Mouse (Mus musculus) hindbrain, embryonic 11.5 days (tissue): ENCODE measurements around the gene Sik3. TPM values are rescaled to one million over a fixed set of nuclear protein-coding genes. Genes with fewer than 3 reads are reported as not detected.

Experiments used
- ATAC-seq: fragments of 200-750 bp; cut with Nextera tagmentation; 2 replicates; pipeline ENCODE4 v1.8.0; 2017; ENCODE audit warnings: mild to moderate bottlenecking, moderate TSS enrichment, moderate library complexity; ENCODE audit not compliant: low FRiP score
- DNase-seq: peaks from one replicate; pipeline ENCODE4 v3.0.0-alpha.2; 2015; ENCODE audit warnings: low spot score
- H3K27ac ChIP-seq: fragments of 300-500 bp; sonication (generic); 2 replicates; pipeline ENCODE4 v1.5.1; 2014; ENCODE audit warnings: mild to moderate bottlenecking, low read depth, low read length
- H3K27me3 ChIP-seq: fragments of 300-500 bp; sonication (generic); 2 replicates; pipeline ENCODE4 v1.6.1; 2014; ENCODE audit warnings: mild to moderate bottlenecking, low read length, moderate library complexity, mixed read lengths; ENCODE audit not compliant: control insufficient read depth, insufficient read depth
- H3K36me3 ChIP-seq: fragments of 300-500 bp; sonication (generic); 2 replicates; pipeline ENCODE4 v1.6.1; 2014; ENCODE audit warnings: mild to moderate bottlenecking, low read length, moderate library complexity, mixed read lengths; ENCODE audit not compliant: control insufficient read depth, insufficient read depth
- H3K4me1 ChIP-seq: fragments of 300-500 bp; sonication (generic); replicated peaks from 2 replicates; pipeline ENCODE4 v1.6.1; 2014; ENCODE audit warnings: low read length, mixed read lengths; ENCODE audit not compliant: control insufficient read depth, insufficient read depth
- H3K4me2 ChIP-seq: fragments of 300-500 bp; sonication (generic); replicated peaks from 2 replicates; pipeline ENCODE4 v1.6.1; 2014; ENCODE audit warnings: mild to moderate bottlenecking, low read depth, low read length
- H3K4me3 ChIP-seq: fragments of 300-500 bp; sonication (generic); 2 replicates; pipeline ENCODE4 v1.5.1; 2014; ENCODE audit warnings: low read depth, low read length
- H3K9ac ChIP-seq: fragments of 300-500 bp; sonication (generic); 2 replicates; pipeline ENCODE4 v1.6.1; 2014; ENCODE audit warnings: low read depth, low read length
- H3K9me3 ChIP-seq: fragments of 300-500 bp; sonication (generic); 2 replicates; pipeline ENCODE4 v1.6.1; 2016; ENCODE audit warnings: low read length; ENCODE audit not compliant: control insufficient read depth
- WGBS: fragments of 180-500 bp; shearing (Covaris S2); extraction: QIAGEN DNeasy Blood & Tissue Kit; methylation state at CpG from one replicate; pipeline ENCODE4 v1.1.7; 2014; 5-methylcytosine and 5-hydroxymethylcytosine counted together
- polyA plus RNA-seq: library from polyadenylated mRNA; unstranded; fragments of >200 nt; fragmentation: Nextera tagmentation; extraction: Ambion mirVana; gene quantifications from 2 replicates; pipeline ENCODE4 v1.2.1, GENCODE M21; 2014

Sik3 gene
- polyA plus RNA-seq, 1 experiment from 2014 or later: 10.1 TPM

- H3K4me1 ChIP-seq: peaks cover 4% of the 10 kb centered on the region; the same call in 1 of the 2 replicates
- no peak for DNase-seq
- peak; percentile 76 for ATAC-seq
- H3K27ac ChIP-seq: peak overlapping the region; percentile 95
- 0 out of 2 replicates have a peak, but pooled peaks cover 2% of the 10 kb centered on the region for H3K36me3 ChIP-seq
- H3K4me2 ChIP-seq: peak overlapping the region; percentile 80
- peak overlapping the region; percentile 97 for H3K9ac ChIP-seq
- no peaks in the 10 kb centered on the region for H3K27me3 ChIP-seq
- H3K4me3 ChIP-seq: peak overlapping the region; percentile 100
- WGBS: 3% methylated on average over 4 of the region's 4 CpGs
- no peaks in the 10 kb centered on the region for H3K9me3 ChIP-seq
Measured at GRCm38 (mm10) chr9:45985229-45985567, 27.4 kb upstream of the Sik3 start.

DNA sequence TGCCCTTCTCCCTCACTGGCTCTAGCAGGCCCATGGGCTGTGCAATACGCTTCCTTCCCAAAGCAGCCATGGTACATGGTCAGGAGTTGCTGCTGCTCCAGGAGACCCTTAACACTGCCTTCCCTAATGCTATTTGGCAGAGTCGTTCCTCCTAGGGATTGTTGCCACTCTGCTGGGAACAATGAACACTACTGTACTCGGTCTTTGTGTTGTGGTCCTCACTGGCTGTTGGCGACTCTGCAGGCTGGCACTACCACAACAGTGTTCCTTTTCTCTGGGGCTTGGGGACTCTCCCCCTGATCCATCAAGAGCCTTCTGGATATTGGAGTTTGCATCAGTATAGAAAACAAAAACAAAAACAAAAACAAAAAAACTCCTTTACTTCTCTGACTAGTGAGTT is 13.6 kb upstream of the Sik3 start:
- Histone ChIP-seq H3K4me2 (no peak overlapping the region), H3K9me3 (no peaks in the 10 kb centered on the region), H3K27me3 (no peaks in the 10 kb centered on the region), H3K4me1 (no peaks in the 10 kb centered on the region), H3K9ac (no peak overlapping the region), H3K27ac (no peak overlapping the region), H3K36me3 (no peaks in the 10 kb centered on the region), H3K4me3 (no peak overlapping the region)
- WGBS: 77% methylated on average over 4 of the region's 4 CpGs
- ATAC-seq (no peak), DNase-seq (no peak)

GRCm38 (mm10) chr9:46003729-46004128 is 8.9 kb upstream of the Sik3 start:
- 12% methylated on average over 7 of the region's 7 CpGs for WGBS
- Histone ChIP-seq H3K9me3 (no peaks in the 10 kb centered on the region), H3K27ac (no peak overlapping the region), H3K36me3 (no peaks in the 10 kb centered on the region), H3K27me3 (no peaks in the 10 kb centered on the region), H3K4me3 (no peak overlapping the region), H3K4me1 (no peaks in the 10 kb centered on the region), H3K4me2 (no peak overlapping the region), H3K9ac (no peak overlapping the region)
- ATAC-seq: no peak
- peak; percentile 93 for DNase-seq

DNA sequence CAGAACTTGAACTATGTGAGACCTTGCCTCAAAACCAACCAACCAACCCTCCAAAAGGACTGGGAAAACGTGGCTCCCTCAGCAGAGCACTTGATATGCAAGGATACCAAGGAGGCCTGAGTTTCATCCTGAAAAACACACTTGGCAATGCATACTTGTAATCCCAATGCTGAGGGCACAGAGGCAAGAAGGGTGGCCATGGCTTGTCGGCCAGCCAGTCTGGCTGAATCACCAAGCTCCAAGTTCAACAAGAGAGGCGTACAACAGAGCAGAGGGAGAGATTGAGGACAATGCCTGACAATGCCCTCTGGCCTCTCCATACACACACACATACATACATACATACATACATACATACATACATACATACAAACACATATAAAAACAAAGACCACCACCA is 8.1 kb upstream of the Sik3 start:
- H3K36me3 ChIP-seq: no peaks in the 10 kb centered on the region
- H3K9ac ChIP-seq: no peak overlapping the region
- no peaks in the 10 kb centered on the region for H3K4me1 ChIP-seq
- WGBS: 55% methylated on average over 3 of the region's 3 CpGs
- H3K4me2 ChIP-seq: no peak overlapping the region
- ATAC-seq (no peak), DNase-seq (no peak)
- no peaks in the 10 kb centered on the region for H3K27me3 ChIP-seq
- H3K9me3 ChIP-seq: no peaks in the 10 kb centered on the region
- no peak overlapping the region for H3K4me3 ChIP-seq
- H3K27ac ChIP-seq: no peak overlapping the region

DNA sequence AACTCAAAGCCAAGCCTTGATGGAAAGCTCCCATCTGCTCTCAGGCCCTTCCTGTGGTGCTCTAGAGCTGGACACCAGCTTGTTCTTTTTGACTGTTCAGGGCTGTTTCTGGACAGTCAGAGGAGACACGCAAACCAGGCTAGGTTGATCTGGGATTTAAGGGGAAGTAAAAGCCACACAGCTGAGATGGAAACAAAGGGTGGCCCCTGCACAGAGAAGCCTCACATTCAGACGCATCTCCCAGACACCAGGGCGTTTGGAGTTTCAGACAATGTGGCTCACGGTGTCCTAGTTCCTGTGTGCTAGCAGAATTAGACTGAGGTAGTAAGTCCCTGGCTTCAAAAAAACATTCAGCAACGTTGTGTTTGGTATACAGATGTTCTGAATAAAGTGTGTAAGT is 6.4 kb upstream of the Sik3 start:
- H3K36me3 ChIP-seq: no peaks in the 10 kb centered on the region
- H3K9ac ChIP-seq: no peak overlapping the region
- no peaks in the 10 kb centered on the region for H3K27me3 ChIP-seq
- no peak overlapping the region for H3K4me2 ChIP-seq
- WGBS: 68% methylated on average over 5 of the region's 5 CpGs
- H3K4me1 ChIP-seq: no peaks in the 10 kb centered on the region
- DNase-seq (no peak), ATAC-seq (no peak)
- no peaks in the 10 kb centered on the region for H3K9me3 ChIP-seq
- H3K27ac ChIP-seq: no peak overlapping the region
- H3K4me3 ChIP-seq: no peak overlapping the region

DNA sequence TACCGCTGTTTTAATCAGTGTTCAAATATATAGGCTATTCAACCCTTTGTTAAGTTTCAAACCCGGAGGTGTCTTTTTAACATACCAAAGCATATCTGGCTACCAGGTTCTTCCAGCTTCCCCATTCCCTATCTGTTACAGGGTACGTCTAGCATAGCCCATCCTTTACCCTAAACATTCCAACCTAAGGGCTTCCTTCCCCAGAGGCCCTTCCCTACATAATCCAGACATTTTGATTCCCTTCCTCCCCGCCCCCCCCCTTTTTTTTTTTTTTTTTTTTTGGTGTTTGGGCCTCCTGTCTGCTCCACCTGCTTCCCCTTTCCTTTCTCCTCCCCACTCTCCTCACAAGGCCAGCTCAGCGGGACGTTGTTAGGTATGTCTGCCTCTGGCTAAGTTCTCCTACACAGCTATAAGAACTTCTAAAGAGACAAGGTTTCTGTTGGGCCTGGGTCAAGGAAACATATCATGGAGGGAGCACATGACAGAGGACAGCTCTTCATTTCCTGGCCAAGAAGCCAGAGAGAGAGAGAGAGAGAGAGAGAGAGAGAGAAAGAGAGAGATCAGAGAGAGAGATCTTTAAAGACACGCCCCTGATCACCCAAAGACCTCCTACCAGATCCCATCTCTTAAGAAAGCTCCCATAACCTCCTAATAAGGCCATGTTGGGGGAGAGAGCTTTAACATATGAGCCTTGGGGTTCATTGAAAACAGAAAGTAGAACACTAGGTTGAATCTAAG is 3.5 kb upstream of the Sik3 start:
- H3K9me3 ChIP-seq: no peaks in the 10 kb centered on the region
- DNase-seq (no peak), ATAC-seq (no peak)
- no peak overlapping the region for H3K27ac ChIP-seq
- no peaks in the 10 kb centered on the region for H3K27me3 ChIP-seq
- no peak overlapping the region for H3K4me2 ChIP-seq
- H3K4me3 ChIP-seq: no peak overlapping the region
- peaks cover 3% of the 10 kb centered on the region; the same call in 1 of the 2 replicates for H3K4me1 ChIP-seq
- H3K36me3 ChIP-seq: no peaks in the 10 kb centered on the region
- WGBS: 67% methylated on average over 7 of the region's 7 CpGs
- H3K9ac ChIP-seq: no peak overlapping the region

DNA sequence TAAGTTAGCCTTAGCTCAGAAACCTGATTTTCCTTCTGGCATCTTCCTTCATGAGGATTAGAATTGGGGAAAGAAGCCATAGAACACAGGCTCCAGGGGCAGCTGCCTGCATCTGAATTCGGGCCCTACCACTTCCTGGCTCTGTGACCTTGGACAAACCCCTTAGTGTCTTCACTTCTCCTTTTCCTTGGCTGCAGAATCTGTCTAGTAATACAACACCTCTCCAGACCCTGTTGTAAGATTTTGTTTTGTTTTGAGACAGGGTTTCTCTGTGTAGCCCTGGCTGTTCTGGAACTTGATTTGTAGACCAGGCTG is 3.0 kb upstream of the Sik3 start:
- Histone ChIP-seq H3K36me3 (no peaks in the 10 kb centered on the region), H3K4me1 (peaks cover 4% of the 10 kb centered on the region; the same call in 1 of the 2 replicates), H3K9me3 (no peaks in the 10 kb centered on the region), H3K27me3 (no peaks in the 10 kb centered on the region), H3K9ac (no peak overlapping the region), H3K27ac (no peak overlapping the region), H3K4me2 (no peak overlapping the region), H3K4me3 (no peak overlapping the region)
- 89% methylated on average over 1 of the region's 1 CpGs for WGBS
- DNase-seq: no peak
- ATAC-seq: no peak

DNA sequence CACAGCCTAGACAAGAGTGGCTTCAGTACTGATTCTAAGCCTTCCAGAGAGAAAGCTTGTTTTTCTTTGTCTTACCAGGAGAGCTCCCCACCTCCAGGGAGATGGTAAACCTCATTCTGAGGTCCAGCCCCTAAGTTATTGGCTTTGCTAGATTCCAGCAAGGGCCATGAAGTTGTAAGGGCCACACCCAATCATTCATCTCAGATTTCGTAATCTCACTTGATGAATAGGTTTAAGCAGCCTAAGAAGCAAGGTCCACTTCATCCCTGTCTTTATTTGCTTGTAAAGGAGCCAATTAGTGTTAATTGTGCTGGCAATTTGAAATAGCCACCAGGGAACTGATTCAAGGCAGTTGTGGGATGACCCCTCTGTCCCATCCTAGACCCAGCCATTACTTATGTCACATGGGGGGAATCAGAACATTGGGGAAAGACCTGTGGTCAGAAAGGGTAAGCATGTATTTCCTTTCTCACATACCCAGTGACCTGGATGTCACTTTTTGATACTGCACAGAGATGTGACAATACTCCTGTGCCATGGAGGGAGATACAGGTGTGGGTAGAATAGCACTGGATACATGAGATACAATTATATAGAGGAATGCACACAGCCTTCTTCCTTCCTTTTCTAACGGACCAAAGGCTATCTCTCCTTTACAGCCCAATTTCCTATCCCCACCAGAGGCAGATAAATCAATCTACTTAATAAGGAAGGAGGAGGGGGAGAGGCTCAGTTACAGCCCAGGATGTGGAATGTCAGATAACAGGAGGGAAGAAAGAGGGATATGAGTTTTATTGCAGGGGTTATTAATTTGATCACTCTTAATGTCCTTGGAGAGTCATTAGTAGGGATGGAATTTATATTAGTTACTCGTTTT is 1.3 kb upstream of the Sik3 start:
- ATAC-seq (no peak), DNase-seq (no peak)
- H3K27ac ChIP-seq: no peak overlapping the region
- 53% methylated on average over 3 of the region's 3 CpGs for WGBS
- no peaks in the 10 kb centered on the region for H3K36me3 ChIP-seq
- H3K4me3 ChIP-seq: 0 out of 2 replicates have a peak overlapping the region, but pooled peaks have one; percentile 94
- H3K9me3 ChIP-seq: no peaks in the 10 kb centered on the region
- H3K27me3 ChIP-seq: no peaks in the 10 kb centered on the region
- H3K9ac ChIP-seq: no peak overlapping the region
- peaks cover 4% of the 10 kb centered on the region for H3K4me1 ChIP-seq
- H3K4me2 ChIP-seq: 0 out of 2 replicates have a peak overlapping the region, but pooled peaks have one; percentile 50
